Mouse (Mus musculus): ENCODE data around the gene Fam198a. TPM values are rescaled to one million over a fixed set of nuclear protein-coding genes. Genes with fewer than 3 reads are reported as not detected.

Fam198a gene
- polyA plus RNA-seq, 3 experiments from 2014 or later, result 0.12 TPM; not detected in 2

- ATAC-seq, result peak; percentile 90
These were observed 24.0 kb upstream of the Fam198a start for GRCm38 (mm10) chr9:121926634-121927405.

GRCm38 (mm10) chr9:121927721-121928120 lies 23.1 kb upstream of the Fam198a start:
- no peak for ATAC-seq

- peak; percentile 18 for ATAC-seq
These were observed 22.3 kb upstream of the Fam198a start for GRCm38 (mm10) chr9:121928498-121928897.

- no peak for ATAC-seq
These were observed 15.9 kb upstream of the Fam198a start for GRCm38 (mm10) chr9:121934856-121935255.

- no peak for ATAC-seq
These were observed 13.8 kb upstream of the Fam198a start for GRCm38 (mm10) chr9:121936952-121937351.

GRCm38 (mm10) chr9:121937451-121937864 lies 13.3 kb upstream of the Fam198a start:
- peak; percentile 63 for ATAC-seq

GRCm38 (mm10) chr9:121937944-121938355 lies 12.8 kb upstream of the Fam198a start:
- no peak for ATAC-seq

- ATAC-seq, result no peak
These were observed 7.8 kb upstream of the Fam198a start for GRCm38 (mm10) chr9:121943005-121943404.

- no peak for ATAC-seq
These were observed 7.2 kb upstream of the Fam198a start for GRCm38 (mm10) chr9:121943628-121944027.

- no peak for ATAC-seq
These were observed 3.0 kb upstream of the Fam198a start for GRCm38 (mm10) chr9:121947784-121948183.

- ATAC-seq, result no peak
These were observed 2.4 kb upstream of the Fam198a start for GRCm38 (mm10) chr9:121948431-121948830.

GRCm38 (mm10) chr9:121951114-121951423 lies 281 bp downstream of the Fam198a start:
- ATAC-seq, result no peak

- no peak for ATAC-seq
These were observed 1.8 kb downstream of the Fam198a start for GRCm38 (mm10) chr9:121952596-121952995.

- no peak for ATAC-seq
These were observed 9.3 kb downstream of the Fam198a start for GRCm38 (mm10) chr9:121959966-121960635.

GRCm38 (mm10) chr9:121964941-121965340 lies 14.2 kb downstream of the Fam198a start:
- no peak for ATAC-seq

GRCm38 (mm10) chr9:121968258-121968657 lies 17.5 kb downstream of the Fam198a start:
- no peak for ATAC-seq

GRCm38 (mm10) chr9:121969841-121970381 lies 19.1 kb downstream of the Fam198a start:
- ATAC-seq, result no peak

- no peak for ATAC-seq
These were observed 22.4 kb downstream of the Fam198a start for GRCm38 (mm10) chr9:121973207-121973606.

- ATAC-seq, result no peak
These were observed 23.6 kb downstream of the Fam198a start for GRCm38 (mm10) chr9:121974141-121974986.

- no peak for ATAC-seq
These were observed 24.5 kb downstream of the Fam198a start for GRCm38 (mm10) chr9:121975321-121975720.

- no peak for ATAC-seq
These were observed 30.3 kb downstream of the Fam198a start for GRCm38 (mm10) chr9:121981046-121981445.

- no peak for ATAC-seq
These were observed 30.8 kb downstream of the Fam198a start for GRCm38 (mm10) chr9:121981466-121982105.
